Mouse (Mus musculus): ENCODE results near the gene Dnah10. TPM values are rescaled to one million over a fixed set of nuclear protein-coding genes. Genes with fewer than 3 reads are reported as not detected.

The Dnah10 gene
- polyA plus RNA-seq, 1 experiment from 2014 or later: 0.03 TPM

- Histone ChIP-seq H3K27me3 (ENCODE audit: control insufficient read depth, insufficient read depth, low read length) (peaks cover 9% of the 10 kb centered on the region; the same call in 1 of the 2 replicates), H3K4me2 (ENCODE audit: low read depth) (peak overlapping the region; percentile 47), H3K36me3 (ENCODE audit: control insufficient read depth, insufficient read depth, low read length) (no peaks in the 10 kb centered on the region), H3K4me1 (ENCODE audit: control insufficient read depth, insufficient read depth, low read length) (peaks cover 12% of the 10 kb centered on the region; the same call in 1 of the 2 replicates), H3K27ac (ENCODE audit: low read depth, low read length) (peak overlapping the region; percentile 92), H3K9ac (ENCODE audit: low read length) (peak overlapping the region; percentile 91), H3K4me3 (ENCODE audit: low read depth, low read length) (peak overlapping the region; percentile 96), H3K9me3 (ENCODE audit: control insufficient read depth, low read length) (no peaks in the 10 kb centered on the region)
- WGBS: under 1% methylated on average over 46 of the region's 88 CpGs
- peak; percentile 50 for DNase-seq (ENCODE audit: low spot score)
- ATAC-seq (ENCODE audit: insufficient read depth, low FRiP score, low TSS enrichment): peak; percentile 60
Measured at GRCm38 (mm10) chr5:124862871-124863741, 138.2 kb downstream of the Dnah10 start.

DNA sequence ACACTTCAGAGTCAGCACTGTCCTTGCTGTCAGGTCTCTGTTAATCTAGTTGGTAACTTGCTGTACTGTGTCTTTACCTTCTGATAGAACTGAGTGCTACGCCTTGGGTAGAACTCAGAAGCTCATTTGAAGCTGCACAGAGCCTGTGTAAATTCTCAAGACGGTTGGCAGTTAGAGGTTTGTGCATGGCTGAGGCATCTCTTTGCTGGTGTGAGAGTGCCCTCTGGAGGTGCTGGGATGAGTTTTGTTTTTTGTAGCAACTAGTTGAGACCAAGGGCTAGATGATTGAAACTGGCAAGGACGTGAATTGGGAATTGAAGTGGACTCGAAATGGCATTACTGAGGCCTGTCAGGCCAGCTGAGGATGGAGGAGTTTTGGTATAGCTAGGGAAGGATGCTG is 144.1 kb downstream of the Dnah10 start:
- H3K9ac ChIP-seq (ENCODE audit: low read length): no peak overlapping the region
- WGBS: 58% methylated on average over 4 of the region's 4 CpGs

DNA sequence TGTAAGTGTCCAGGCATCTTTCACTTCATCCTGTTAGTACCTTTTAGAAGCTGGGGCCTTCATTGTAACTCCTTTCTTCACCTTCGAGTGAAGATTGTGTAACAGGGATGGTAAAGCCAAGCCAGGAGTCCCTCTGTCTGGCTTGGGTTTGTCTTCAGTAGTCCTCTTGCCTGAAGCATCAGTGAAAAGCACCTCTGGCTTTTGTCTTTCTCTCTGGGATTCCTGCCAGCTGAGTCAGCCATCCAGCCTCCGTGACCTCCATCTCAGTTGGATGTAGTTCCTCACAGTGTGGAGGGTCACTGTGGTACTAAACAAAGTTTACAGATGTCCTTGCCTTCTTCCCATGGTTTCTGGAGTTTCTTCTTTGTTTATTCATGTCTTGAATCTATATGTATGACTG is 147.1 kb downstream of the Dnah10 start:
- H3K9ac ChIP-seq (ENCODE audit: low read length): no peak overlapping the region

More for the DNA sequence above, 144.1 kb downstream of the Dnah10 start:
- H3K4me2 ChIP-seq (ENCODE audit: low read depth): no peak overlapping the region
- no peak for ATAC-seq (ENCODE audit: insufficient read depth, low FRiP score, low TSS enrichment)
- no peaks in the 10 kb centered on the region; the same call in 1 of the 2 replicates for H3K36me3 ChIP-seq (ENCODE audit: control insufficient read depth, insufficient read depth, low read length)
- DNase-seq (ENCODE audit: low spot score): peak; percentile 59
- H3K27ac ChIP-seq (ENCODE audit: low read depth, low read length): no peak overlapping the region
- H3K9me3 ChIP-seq (ENCODE audit: control insufficient read depth, low read length): no peaks in the 10 kb centered on the region
- peaks cover 9% of the 10 kb centered on the region; the same call in 1 of the 2 replicates for H3K4me1 ChIP-seq (ENCODE audit: control insufficient read depth, insufficient read depth, low read length)
- no peaks in the 10 kb centered on the region for H3K27me3 ChIP-seq (ENCODE audit: control insufficient read depth, insufficient read depth, low read length)
- H3K4me3 ChIP-seq (ENCODE audit: low read depth, low read length): no peak overlapping the region

GRCm38 (mm10) chr5:124873096-124873495 is 148.2 kb downstream of the Dnah10 start:
- Histone ChIP-seq H3K27ac (ENCODE audit: low read depth, low read length) (no peak overlapping the region), H3K4me1 (ENCODE audit: control insufficient read depth, insufficient read depth, low read length) (0 out of 2 replicates have a peak, but pooled peaks cover 2% of the 10 kb centered on the region), H3K4me3 (ENCODE audit: low read depth, low read length) (no peak overlapping the region), H3K27me3 (ENCODE audit: control insufficient read depth, insufficient read depth, low read length) (no peaks in the 10 kb centered on the region), H3K9ac (ENCODE audit: low read length) (no peak overlapping the region), H3K36me3 (ENCODE audit: control insufficient read depth, insufficient read depth, low read length) (no peaks in the 10 kb centered on the region; the same call in 1 of the 2 replicates), H3K9me3 (ENCODE audit: control insufficient read depth, low read length) (no peaks in the 10 kb centered on the region), H3K4me2 (ENCODE audit: low read depth) (no peak overlapping the region)
- no peak for DNase-seq (ENCODE audit: low spot score)
- ATAC-seq (ENCODE audit: insufficient read depth, low FRiP score, low TSS enrichment): no peak
- 94% methylated on average over 3 of the region's 3 CpGs for WGBS

More for the DNA sequence above, 147.1 kb downstream of the Dnah10 start:
- H3K4me3 ChIP-seq (ENCODE audit: low read depth, low read length): no peak overlapping the region
- 89% methylated on average over 2 of the region's 2 CpGs for WGBS
- no peaks in the 10 kb centered on the region; the same call in 1 of the 2 replicates for H3K36me3 ChIP-seq (ENCODE audit: control insufficient read depth, insufficient read depth, low read length)
- no peak for ATAC-seq (ENCODE audit: insufficient read depth, low FRiP score, low TSS enrichment)
- no peaks in the 10 kb centered on the region for H3K27me3 ChIP-seq (ENCODE audit: control insufficient read depth, insufficient read depth, low read length)
- H3K9me3 ChIP-seq (ENCODE audit: control insufficient read depth, low read length): no peaks in the 10 kb centered on the region
- H3K4me1 ChIP-seq (ENCODE audit: control insufficient read depth, insufficient read depth, low read length): 0 out of 2 replicates have a peak, but pooled peaks cover 2% of the 10 kb centered on the region
- H3K27ac ChIP-seq (ENCODE audit: low read depth, low read length): no peak overlapping the region
- no peak overlapping the region for H3K4me2 ChIP-seq (ENCODE audit: low read depth)
- DNase-seq (ENCODE audit: low spot score): no peak

DNA sequence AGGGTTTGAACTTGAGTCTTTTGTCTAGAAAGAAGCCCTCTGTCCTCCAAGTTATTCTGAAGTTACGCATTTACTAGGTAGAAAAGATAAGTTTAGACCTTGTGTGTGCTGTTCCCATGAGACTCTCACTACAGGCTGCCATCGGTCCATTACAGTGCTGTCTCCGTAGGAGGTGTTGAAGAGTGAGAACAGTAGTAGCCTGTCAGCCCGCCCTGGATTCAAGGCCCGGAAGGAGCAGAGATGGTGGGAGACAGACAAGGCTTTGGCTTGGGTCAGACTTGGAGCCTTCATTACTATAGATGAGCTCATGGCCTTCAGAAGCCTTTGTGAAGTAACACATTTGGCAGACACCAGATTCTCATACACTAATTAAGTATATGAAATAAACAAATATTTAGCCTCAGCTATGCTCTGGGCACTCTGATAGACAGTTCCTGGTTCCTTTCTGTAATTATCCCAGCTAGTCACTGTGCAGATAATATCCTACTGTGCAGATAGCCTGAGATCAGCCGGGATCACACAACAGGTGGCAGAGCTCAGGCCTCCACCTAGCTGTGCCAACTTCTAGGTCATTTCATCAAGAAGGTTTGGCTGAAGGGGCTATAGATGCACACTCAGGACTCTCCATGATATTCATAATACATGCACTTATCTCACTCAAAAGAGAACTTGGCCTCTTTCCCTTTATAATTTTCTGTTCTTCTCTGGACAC is 149.2 kb downstream of the Dnah10 start:
- H3K9me3 ChIP-seq (ENCODE audit: control insufficient read depth, low read length): no peaks in the 10 kb centered on the region
- H3K36me3 ChIP-seq (ENCODE audit: control insufficient read depth, insufficient read depth, low read length): no peaks in the 10 kb centered on the region; the same call in 1 of the 2 replicates
- no peak overlapping the region for H3K4me2 ChIP-seq (ENCODE audit: low read depth)
- H3K4me3 ChIP-seq (ENCODE audit: low read depth, low read length): no peak overlapping the region
- no peak overlapping the region for H3K27ac ChIP-seq (ENCODE audit: low read depth, low read length)
- no peak overlapping the region for H3K9ac ChIP-seq (ENCODE audit: low read length)
- H3K27me3 ChIP-seq (ENCODE audit: control insufficient read depth, insufficient read depth, low read length): no peaks in the 10 kb centered on the region
- H3K4me1 ChIP-seq (ENCODE audit: control insufficient read depth, insufficient read depth, low read length): no peaks in the 10 kb centered on the region
- WGBS: 92% methylated on average over 6 of the region's 6 CpGs
- no peak for ATAC-seq (ENCODE audit: insufficient read depth, low FRiP score, low TSS enrichment)
- no peak for DNase-seq (ENCODE audit: low spot score)

GRCm38 (mm10) chr5:124879251-124879650 is 154.4 kb downstream of the Dnah10 start:
- no peak for DNase-seq (ENCODE audit: low spot score)
- no peaks in the 10 kb centered on the region for H3K9me3 ChIP-seq (ENCODE audit: control insufficient read depth, low read length)
- WGBS: 88% methylated on average over 4 of the region's 4 CpGs
- no peak for ATAC-seq (ENCODE audit: insufficient read depth, low FRiP score, low TSS enrichment)
- H3K27me3 ChIP-seq (ENCODE audit: control insufficient read depth, insufficient read depth, low read length): no peaks in the 10 kb centered on the region
- no peaks in the 10 kb centered on the region for H3K4me1 ChIP-seq (ENCODE audit: control insufficient read depth, insufficient read depth, low read length)
- H3K9ac ChIP-seq (ENCODE audit: low read length): no peak overlapping the region
- no peaks in the 10 kb centered on the region; the same call in 1 of the 2 replicates for H3K36me3 ChIP-seq (ENCODE audit: control insufficient read depth, insufficient read depth, low read length)
- no peak overlapping the region for H3K27ac ChIP-seq (ENCODE audit: low read depth, low read length)
- H3K4me2 ChIP-seq (ENCODE audit: low read depth): no peak overlapping the region
- H3K4me3 ChIP-seq (ENCODE audit: low read depth, low read length): no peak overlapping the region

- no peak for ATAC-seq (ENCODE audit: insufficient read depth, low FRiP score, low TSS enrichment)
- Histone ChIP-seq H3K9ac (ENCODE audit: low read length) (no peak overlapping the region), H3K27me3 (ENCODE audit: control insufficient read depth, insufficient read depth, low read length) (no peaks in the 10 kb centered on the region), H3K9me3 (ENCODE audit: control insufficient read depth, low read length) (no peaks in the 10 kb centered on the region), H3K36me3 (ENCODE audit: control insufficient read depth, insufficient read depth, low read length) (no peaks in the 10 kb centered on the region; the same call in none of the 2 replicates), H3K27ac (ENCODE audit: low read depth, low read length) (no peak overlapping the region), H3K4me3 (ENCODE audit: low read depth, low read length) (no peak overlapping the region), H3K4me2 (ENCODE audit: low read depth) (no peak overlapping the region), H3K4me1 (ENCODE audit: control insufficient read depth, insufficient read depth, low read length) (no peaks in the 10 kb centered on the region)
- DNase-seq (ENCODE audit: low spot score): no peak
- 87% methylated on average over 6 of the region's 6 CpGs for WGBS
Measured at GRCm38 (mm10) chr5:124879801-124880200, 154.9 kb downstream of the Dnah10 start.

DNA sequence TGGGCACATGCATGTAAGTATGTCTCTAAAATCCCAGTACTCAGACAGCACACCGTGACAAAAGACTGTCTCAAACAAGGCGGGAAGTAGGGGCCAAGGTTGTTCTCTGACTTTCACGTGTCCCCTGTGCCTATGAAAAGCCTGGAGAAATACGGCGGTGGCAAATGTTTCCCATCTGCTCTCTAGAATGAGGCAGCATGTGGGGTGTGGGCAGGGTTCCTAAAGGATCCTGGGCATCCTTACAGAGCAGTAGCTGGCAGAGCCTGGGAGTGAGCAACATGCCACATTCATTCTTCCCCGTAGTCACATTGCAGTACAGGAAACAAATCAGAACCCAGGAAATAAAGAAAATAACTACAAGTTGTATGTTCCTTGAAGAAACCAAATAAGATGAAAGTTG is 159.0 kb downstream of the Dnah10 start:
- DNase-seq (ENCODE audit: low spot score) (no peak), ATAC-seq (ENCODE audit: insufficient read depth, low FRiP score, low TSS enrichment) (no peak)
- no peaks in the 10 kb centered on the region for H3K4me1 ChIP-seq (ENCODE audit: control insufficient read depth, insufficient read depth, low read length)
- H3K9me3 ChIP-seq (ENCODE audit: control insufficient read depth, low read length): no peaks in the 10 kb centered on the region
- H3K9ac ChIP-seq (ENCODE audit: low read length): no peak overlapping the region
- peaks cover 5% of the 10 kb centered on the region for H3K36me3 ChIP-seq (ENCODE audit: control insufficient read depth, insufficient read depth, low read length)
- no peak overlapping the region for H3K4me2 ChIP-seq (ENCODE audit: low read depth)
- H3K4me3 ChIP-seq (ENCODE audit: low read depth, low read length): no peak overlapping the region
- H3K27me3 ChIP-seq (ENCODE audit: control insufficient read depth, insufficient read depth, low read length): no peaks in the 10 kb centered on the region
- no peak overlapping the region for H3K27ac ChIP-seq (ENCODE audit: low read depth, low read length)
- 84% methylated on average over 6 of the region's 6 CpGs for WGBS
